Mouse (Mus musculus) retina, postnatal 7 days (tissue): Measurements from ENCODE around the gene Nbas.
A peak's percentile ranks its signal among the peaks of the same experiment; 100 is the strongest.

ENCODE experiments used
- DNase-seq: peaks from one replicate; pipeline ENCODE4 v3.0.0-alpha.2; 2012; ENCODE audit warnings: low read depth, low spot score

Nbas gene

DNA sequence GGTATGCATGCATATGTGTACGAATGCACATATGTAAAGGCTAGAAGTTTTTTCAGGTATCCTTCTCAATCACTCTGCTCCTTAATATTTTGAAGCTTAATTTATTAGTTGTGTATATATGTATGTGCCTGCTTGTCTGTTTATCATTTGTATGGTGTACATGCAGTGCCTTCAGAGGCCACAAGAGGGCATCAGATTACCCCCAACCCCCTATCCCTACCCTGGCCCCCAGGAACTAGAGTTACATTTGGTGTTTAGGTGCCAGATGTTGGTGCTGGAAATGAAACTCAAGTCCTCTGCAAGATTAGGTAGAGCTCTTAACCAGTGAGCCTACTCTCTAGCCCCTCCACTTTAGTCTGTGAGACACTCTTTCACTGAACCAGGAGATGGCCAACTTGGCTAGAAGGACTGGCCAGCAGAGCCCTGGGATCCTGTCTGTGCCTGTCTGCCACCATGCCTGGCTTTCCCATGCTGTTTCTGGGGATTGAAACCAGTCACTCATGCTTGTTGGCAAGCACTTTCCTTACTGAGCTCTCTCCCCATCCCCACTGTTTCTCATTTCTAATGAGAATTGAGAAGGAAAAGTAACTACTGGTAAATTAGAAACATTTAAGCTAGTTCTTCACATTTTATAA lies 263.9 kb downstream of the Nbas start:
- DNase-seq, result no peak

DNA sequence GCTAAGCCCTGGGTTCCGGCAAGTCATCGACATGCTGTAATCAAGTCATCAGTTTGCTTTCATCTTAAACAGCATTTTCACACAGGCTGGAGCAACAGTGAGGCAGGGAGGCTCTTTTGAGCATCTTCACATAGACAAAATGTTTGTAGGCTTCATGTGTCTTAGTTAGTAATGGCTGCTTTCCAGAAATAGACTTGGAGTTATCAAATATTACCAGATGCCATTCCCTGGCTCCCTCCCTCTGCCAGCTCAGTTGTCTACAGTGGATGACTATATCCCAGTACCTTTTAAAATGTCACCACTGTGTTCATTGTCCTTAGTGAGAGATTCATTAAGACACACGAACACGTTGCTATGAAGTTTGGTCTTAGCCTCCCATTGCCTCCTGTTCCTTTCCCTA lies 270.2 kb downstream of the Nbas start:
- DNase-seq, result no peak

DNA sequence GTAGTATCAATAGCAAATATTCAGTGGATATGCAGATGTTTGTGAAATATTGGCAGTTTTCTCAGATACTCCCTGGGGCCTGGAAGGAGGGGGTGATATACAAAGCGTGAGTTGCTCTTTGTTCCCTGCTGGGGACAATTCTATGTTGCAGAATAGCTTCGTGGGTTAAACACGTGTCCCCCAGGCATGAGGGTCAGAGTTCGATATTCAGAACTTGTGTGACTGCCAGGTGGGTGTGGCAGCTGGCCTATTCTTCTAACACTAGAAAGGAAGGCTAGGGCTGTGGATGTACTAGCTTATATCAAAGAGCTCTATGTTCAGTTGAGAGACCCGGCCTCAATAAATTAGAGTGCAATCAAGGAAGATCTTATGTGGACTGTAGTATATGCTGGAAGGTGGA lies 274.9 kb downstream of the Nbas start:
- no peak for DNase-seq

DNA sequence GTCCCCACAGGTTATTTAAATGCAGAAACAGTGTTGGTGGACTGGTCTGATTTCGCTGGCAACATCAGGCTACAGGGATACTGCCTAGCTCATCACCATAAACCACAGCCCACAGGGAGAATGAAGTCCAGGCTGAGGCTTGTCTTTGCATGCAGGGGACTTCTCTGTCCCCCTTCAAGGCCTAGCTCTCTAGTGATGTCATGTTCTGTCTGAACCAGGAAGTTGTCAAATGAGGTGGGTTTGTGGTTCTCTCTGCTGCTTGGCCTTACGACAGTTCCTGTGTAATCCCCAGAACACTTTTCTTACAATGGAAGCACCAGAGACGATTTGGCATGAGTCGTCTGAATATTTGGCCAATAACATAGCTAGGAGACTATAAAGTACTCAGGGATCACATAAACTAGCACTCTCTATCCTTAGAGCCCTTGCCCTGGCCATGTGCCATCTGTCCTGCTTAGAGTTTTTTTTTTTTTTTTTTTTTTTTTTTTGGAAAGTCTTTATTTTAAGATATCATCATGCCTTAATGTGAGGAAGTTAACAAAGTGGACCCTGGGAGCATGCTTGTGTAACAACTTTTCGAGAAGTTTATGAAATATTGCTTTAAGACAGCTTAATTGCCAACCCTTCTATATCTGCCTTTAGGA lies 294.8 kb downstream of the Nbas start:
- DNase-seq, result no peak

DNA sequence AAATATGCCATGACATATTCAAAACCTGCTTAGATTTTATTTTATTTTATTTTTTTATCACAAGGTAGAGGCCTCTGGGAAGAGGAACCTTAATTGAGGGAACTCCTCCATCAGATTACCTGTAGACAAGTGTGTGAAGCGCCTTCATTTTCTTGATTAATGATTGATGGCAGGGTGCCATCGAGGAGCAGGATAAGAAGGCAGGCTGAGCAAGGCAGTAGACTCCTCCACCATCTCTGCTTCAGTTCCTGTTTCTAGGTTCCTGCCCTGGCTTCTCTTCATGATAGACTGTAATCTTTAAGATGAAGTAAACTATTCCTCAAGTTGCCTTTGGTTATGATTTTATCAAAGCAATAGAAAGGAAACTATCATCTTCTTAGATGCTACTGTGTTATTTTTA lies 295.4 kb downstream of the Nbas start:
- DNase-seq, result no peak

DNA sequence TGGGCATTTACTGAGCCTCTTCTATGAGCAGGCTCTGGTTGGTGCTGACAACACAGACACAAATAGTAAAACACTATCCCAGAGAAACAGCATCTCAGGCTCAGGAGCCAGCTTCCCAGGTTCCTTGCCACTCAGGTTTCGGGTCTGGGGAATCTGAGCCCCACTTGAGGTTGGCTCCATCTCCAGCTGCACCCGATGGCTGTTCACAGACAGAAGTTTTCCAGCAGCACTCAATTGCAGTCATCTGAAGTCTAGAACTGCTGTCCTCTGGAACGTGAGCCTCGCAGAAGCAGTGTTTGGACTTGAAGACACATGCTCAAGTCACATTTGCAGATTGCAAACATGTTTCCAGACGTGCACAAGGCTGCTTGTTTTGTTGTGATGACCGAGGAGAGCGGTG lies 297.5 kb downstream of the Nbas start:
- no peak for DNase-seq

DNA sequence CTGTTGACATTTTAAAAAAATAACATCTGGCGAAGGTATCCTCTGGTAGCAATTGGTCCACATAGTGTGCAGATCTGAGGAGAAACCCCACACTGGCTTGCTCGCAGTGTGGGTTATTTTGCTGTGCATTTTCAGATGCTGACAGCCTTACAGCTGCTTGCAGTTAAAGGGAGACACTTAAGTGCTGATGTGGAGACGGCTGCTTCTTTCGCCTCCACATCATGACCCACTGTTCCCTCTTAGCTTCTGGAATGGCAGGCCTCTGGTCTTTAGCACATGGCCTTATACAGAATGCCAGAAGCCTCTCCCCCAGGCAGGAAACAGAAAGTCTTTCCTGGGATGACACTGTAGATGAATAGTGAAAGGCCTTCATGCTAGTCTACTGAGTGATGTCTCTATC lies 306.2 kb downstream of the Nbas start:
- no peak for DNase-seq

DNA sequence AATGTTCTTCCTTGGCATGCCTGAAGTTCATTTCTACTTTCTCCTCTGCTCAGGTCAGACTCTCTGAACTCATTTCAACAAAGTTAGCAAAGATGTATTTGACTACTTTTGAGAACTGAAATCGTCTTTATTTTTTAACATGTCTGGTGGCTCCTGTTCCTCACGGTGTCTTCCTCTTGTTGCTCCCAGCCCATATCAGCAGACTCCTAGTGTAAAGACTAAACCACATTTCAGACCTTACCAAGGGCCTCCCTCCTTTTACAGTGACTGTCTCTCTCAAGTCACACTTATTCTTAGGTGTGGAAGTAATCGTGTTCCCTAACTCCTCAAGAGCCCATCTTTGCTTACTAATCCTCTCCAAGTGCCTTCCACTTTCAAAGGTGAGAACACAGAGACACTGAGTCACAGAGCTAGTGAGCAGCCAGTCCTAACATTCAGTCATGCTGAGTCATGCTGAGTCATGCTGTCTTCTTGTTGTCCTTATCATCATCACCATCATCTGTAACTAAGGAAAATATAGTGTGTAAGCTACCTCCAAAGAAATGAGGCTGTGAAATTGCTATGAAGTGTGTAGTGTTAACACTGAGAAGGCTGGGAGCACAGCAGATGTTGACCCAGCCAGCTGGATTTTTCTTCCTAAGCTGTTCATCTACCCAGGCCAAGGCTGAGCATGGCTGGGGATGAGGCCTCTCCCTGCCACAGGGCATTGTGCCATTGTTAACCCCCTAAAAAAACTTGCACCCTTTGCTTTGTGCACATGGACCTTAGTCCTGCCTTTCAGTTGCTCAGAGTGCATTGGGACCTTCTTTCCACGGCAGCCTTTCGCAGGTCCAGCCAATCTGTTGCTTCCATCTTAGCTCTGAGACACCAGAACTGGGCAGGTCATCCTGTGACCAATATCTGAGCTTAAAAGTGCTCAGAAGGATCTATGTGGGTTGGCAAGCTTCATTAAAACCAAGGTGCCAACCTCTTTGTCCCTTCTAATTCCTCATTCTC lies 307.0 kb downstream of the Nbas start:
- no peak for DNase-seq

DNA sequence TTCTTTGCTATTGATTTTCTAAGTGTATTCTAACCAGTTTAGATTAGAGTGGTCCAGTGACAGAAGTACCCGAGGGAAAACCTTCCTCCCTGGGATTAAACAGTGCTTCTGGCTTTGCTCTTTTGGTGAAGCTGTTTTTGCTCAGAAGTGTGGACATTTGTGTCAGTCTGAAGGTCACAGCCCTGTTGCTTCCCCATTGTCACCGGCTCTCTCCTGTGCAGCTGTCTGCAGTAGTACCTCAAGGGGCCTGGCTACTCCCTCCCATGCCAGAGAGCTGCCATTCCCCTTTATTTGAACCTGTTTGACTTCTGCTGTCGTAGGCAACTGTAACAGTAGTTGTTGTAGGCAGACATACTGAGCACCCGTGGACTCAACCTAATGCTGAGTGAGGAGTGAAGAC lies 307.8 kb downstream of the Nbas start:
- DNase-seq, result no peak

DNA sequence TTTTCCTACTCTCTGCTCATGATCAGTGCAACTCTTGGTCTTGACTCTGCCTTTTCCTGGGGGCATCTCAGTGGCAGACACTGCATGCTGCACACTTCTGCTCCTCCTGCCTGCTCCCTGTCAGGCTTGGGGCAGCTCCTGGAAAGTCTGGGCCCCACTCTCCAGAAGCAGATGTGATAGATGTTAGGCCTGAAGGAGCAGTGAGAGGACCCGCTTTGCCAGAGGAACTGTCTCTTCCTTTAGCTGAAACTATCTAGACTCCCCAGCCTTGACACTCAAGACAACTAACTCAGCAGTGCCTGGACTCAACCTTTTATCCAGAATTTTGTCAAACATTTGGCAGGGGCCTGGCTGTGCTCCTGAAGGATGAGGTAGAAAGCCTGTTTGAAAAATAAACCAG lies 311.9 kb downstream of the Nbas start:
- no peak for DNase-seq

DNA sequence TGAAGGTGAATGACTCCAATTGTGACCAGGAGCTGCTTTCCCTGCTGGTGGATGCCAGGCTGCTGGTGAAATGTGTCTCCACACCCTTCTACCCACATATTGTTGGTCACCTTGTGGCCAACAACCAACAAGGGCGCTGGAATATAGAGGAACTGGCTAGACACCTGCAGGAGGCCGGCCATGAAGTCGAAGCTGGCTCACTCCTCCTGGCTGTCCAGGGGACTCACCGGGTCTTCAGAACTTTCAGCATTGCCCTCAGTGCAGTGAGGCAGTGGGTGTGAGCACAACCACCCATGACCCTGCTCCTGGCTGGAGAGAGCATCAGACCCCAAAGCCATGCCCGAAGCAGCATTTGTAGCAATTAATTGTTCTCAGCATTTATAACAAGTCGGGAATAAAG lies 314.5 kb downstream of the Nbas start:
- DNase-seq, result no peak

DNA sequence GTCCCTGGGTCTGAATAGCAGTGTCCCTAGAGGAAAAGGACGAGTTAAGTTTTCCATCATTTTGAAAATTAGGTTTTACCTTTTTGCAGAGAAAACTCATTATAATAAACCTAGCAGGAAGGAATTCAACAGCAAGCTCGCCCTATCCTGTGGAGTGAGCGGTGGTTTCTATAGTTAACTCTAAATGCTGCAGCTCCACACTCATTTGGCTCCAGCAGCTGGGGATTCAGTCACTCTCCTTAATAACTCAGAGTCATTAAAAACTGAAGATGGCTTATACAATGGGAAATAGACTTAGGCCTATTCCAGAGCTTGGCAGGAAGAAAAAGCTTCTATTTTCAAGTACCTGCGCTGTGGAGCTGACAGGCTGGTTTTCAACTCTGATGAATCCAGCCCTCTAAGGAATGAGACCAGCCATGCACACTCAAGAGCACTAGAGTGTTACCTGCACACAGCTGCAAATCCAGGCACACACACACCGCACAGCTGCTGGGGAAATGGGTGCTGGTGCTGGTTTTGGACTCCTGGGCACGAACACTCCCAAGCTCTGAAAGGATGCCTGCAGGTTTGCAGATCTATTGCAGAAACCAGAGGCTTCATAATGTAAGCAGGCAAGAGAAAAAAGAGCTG lies 316.7 kb downstream of the Nbas start:
- no peak for DNase-seq

DNA sequence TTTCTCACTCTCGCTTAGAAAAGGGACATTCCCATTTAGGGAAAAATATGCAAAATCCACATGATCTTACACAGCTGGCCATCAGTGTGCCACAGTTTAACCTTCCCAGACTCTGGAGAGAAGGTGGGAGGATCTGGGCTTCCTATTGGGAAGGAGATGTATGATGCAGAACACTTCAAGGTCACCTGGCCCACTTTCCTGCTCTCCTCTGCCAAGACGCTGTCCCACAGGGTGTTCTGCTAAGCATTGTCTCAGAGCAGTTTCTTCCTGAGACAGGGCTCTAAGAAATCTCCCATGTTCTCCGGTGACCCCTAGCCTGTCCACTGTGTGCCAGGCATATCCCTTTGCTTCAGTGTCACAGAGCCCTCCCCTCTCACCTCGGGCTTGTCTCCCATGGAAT lies 318.7 kb downstream of the Nbas start:
- no peak for DNase-seq

DNA sequence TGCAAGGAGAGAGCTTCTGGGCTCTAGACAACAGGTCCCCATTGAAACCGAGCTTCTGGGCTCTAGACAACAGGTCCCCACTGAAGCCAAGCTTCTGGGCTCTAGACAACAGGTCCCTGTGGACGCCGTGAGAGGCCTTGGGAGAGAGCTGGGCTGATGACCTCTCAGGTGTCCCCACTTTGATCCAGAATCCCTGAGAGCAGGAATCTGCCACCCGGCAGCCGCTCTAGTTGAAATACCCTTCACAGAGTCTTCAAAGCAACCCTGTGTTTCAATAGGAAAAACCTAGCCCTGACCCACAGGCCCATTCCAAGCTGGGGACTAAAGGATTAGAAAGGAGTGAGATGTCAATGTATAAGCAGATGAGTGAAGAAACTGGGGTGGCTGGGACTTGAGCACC lies 320.1 kb downstream of the Nbas start:
- no peak for DNase-seq

DNA sequence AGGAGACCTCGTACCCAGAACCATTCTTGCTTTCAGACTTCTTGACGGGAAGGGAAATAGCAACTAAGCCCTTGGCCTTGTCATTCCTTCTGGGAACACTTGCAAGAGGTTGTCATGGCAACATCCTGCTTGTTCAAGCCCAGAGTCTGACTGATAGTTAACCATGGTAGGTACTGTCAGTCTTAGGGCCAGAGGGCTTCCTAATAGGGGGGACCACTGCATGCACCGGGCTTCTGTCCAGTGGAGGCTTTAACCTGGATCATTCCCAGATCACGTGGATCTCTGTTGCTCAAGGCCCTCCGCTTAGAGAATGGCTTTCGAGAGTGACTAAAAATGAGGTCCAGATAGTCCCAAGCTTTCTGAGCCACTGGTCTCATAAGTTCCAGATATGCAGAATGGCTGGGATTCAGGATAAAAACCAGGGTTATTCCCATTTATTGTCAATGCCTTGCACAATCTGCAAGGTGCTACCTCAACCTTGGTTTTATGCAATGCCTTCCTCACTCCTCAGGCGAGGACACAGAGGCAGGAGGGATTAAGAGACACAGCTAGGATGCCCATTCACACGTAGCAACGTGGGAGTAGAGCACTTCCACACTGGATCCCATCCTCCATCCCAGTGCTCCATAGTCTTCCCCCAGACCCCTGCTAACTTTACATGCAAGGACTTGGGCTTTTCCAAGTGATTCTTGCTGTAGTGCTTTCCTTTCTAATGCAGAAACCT lies 326.0 kb downstream of the Nbas start:
- DNase-seq, result no peak

DNA sequence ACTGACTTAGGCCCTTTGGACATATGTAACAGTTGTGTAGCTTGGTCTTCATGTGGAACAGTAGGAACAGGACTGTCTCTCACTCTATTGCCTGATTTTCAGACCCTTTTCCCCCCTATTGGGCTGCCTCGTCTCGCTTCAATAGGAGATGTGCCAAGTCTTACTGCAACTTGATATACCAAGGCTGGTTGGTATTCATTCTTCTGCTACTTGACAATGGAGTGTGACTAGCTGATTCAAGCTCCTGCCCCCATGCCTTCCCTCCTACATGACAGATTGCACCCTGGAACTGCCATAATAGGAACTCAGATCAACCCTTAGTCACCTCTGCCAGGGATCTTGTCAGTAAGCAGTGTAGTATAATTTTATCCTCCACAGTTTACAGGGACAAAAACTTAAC lies 328.1 kb downstream of the Nbas start:
- no peak for DNase-seq

DNA sequence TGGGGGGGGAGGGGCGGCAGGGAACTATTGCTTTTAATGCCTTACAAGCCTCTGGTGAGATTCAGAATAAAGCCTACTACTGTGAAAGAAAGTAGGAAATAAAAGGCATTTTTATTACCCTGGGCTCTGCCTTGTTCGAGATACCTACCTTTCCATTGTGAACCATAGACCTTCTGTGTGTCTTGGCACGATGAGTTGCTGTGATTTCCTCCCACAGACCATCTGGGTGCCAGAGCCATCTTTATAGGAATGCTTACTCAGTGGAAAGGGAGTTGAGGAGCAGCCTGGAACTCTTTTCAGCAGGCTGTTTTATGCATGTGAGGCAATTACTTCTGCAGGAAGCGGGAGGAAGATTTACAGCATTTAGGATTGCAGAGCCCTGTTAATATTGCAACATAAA lies 329.6 kb downstream of the Nbas start:
- DNase-seq, result no peak

DNA sequence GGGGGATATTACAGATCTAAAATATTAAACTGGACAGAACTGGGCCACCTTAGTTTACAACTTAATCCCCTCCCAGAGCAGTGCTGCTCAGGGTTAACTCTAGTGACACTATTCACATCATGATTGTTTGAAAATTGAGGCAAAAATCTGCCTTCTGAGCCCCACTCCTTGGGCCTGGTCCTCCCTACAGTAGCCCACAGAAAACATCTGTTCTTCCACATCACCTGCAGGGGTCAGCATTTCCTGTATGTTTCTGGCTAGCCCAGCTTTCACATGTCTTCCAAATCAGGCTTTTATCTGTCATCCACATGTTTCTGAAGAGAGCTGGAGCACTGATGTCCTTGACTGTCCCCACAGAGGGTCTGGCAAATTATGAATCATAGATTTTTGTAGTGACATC lies 333.5 kb downstream of the Nbas start:
- peak; percentile 28 for DNase-seq

DNA sequence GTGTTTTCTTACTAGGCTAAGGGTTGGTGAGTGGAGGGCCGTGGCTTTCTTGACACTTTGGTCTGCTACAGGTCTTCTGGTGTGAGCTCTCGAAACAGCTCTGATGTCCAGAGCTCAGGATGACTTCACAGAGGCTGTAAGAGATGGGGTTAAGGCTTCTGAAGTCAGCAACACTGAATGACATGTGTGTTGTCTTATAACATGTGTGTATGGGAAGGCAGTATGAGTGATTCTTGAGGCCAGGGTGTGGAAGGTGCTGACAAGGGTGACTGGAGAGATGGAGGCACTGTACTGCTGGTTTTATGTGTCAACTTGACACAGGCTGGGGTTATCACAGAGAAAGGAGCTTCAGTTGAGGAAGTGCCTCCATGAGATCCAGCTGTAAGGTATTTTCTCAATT lies 338.1 kb downstream of the Nbas start:
- DNase-seq, result no peak

DNA sequence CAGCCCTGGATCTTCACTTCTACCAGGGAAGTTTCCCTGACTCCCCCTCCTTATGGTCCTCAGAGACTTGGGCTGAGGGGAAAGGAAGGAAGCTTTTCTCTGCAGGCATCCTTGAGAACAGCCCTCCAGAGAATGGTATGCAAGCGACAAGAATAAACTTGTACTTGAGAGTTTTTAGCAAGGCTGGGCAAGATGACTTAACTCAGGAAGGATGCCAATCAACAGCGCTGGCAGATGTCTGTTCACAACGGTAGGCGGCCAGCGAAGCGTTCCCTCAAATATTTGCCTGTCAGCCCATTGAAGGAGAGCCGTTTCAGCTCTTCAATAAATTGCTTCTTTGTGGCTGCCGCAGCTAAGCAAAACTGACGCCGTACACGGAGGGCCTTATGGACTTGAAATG lies 340.1 kb downstream of the Nbas start:
- no peak for DNase-seq

DNA sequence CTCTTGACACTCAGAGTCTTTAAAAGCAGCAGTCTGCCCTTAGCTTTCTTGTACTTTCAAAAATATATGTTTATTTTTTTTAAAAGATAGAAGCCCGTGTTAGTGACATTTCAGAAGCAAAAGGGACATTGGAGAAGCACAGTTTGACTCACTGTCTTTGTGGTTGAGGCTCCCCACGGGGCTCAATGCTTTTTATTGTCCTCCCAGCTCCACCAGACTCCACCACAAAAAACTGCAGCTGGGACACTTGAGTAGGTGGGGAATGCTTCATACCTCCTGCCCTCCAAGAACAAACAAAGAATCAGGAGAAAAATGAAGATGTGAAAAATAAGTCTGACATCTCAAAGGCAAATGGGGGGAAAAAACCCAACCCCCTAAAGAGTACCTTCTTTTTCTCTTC lies 344.1 kb downstream of the Nbas start:
- DNase-seq, result no peak

DNA sequence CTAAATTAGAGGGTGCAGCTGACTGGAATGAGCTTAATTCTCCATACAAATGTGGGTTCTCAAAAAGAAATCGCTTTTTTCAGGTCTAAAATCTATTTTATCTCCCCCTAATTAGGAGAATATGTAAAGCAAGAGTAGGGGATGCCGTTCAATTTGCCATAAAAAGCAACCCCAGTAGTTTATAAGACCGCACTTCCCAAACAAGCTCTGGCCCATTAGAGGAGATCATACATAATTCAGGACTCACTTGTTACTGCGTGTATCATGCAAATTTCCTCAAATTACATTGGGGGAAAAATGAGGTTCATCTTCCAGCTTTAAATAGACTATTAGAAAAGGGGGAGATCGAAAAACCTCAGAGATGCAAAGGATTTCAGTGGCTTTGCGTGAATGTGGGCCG lies 346.7 kb downstream of the Nbas start:
- DNase-seq, result no peak
